Mouse (Mus musculus): ENCODE measurements around the gene C1s2. TPM values are rescaled to one million over a fixed set of nuclear protein-coding genes. Genes with fewer than 3 reads are reported as not detected.
A peak's percentile ranks its signal among the peaks of the same experiment; 100 is the strongest.

Gene C1s2
- total and polyA plus RNA-seq, 3 experiments = 0.08 to 0.19 (median 0.08) TPM

GRCm38 (mm10) chr6:124640997-124641396 is 5.1 kb upstream of the C1s2 start:
- no peaks in the 10 kb centered on the region for H3K79me2 ChIP-seq (replicated peaks; ENCODE audit: control insufficient read depth, extremely low read depth, insufficient read depth, poor library complexity, severe bottlenecking)
- in situ Hi-C loops (cut with MboI; ENCODE audit: low pct_ligation_motif_present, low pct_unique_long_range_greater_than_20kb, low sequenced_read_pairs) (no loop called here), dilution Hi-C loops (cut with MboI; ENCODE audit: extremely low pct_ligation_motif_present, extremely low pct_unique_long_range_greater_than_20kb, low sequenced_read_pairs) (no loop called here)
- H3K4me3 ChIP-seq (replicated peaks in 1 of 3; ENCODE audit: low read depth in 2 of 3, low read length in 2 of 3, poor library complexity in 1 of 3) = no peak overlapping the region
- peaks cover 0 to 12% of the 10 kb centered on the region in 2 experiments; a peak in 2 of 4 replicates for H3K4me1 ChIP-seq (ENCODE audit: control insufficient read depth in 1 of 2, insufficient read depth in 2 of 2)
- no peak overlapping the region for H3K27ac ChIP-seq (ENCODE audit: insufficient read depth, low read depth)
- no peaks in the 10 kb centered on the region for H3K9me3 ChIP-seq (replicated peaks; ENCODE audit: low read length)
- H3K36me3 ChIP-seq (replicated peaks in 1 of 2; ENCODE audit: control insufficient read depth in 1 of 2, insufficient read depth in 1 of 2, low read length in 1 of 2) = no peaks in the 10 kb centered on the region
- H3K4me2 ChIP-seq (ENCODE audit: insufficient read depth, low read depth, poor library complexity, severe bottlenecking) = peak overlapping the region; percentile 21; the same call in 1 of the 2 replicates
- no peaks in the 10 kb centered on the region for H3K27me3 ChIP-seq (replicated peaks)
- TF ChIP-seq NRF1 (IDR thresholded peaks at IDR 0.05; ENCODE audit: low read depth, low read length) (0 out of 2 replicates have a peak, but pooled peaks have one; percentile 14), MAFK (IDR thresholded peaks at IDR 0.05; ENCODE audit: insufficient replicate concordance, low read length) (no peak), JUN (IDR thresholded peaks at IDR 0.05; ENCODE audit: insufficient read depth, low read depth, low read length) (no peak), UBTF (IDR thresholded peaks at IDR 0.05; ENCODE audit: low read depth, low read length) (no peak), POLR2A (IDR thresholded peaks at IDR 0.05; ENCODE audit: low read depth, low read length) (no peak), MAZ (IDR thresholded peaks at IDR 0.05; ENCODE audit: low read depth, low read length) (peak; percentile 59; the same call in 1 of the 2 replicates), SIN3A (IDR thresholded peaks at IDR 0.05; ENCODE audit: low read length) (no peak), JUND (conservative IDR thresholded peaks at IDR 0.05; ENCODE audit: low read depth, low read length) (no peak), GABPA (IDR thresholded peaks at IDR 0.05; ENCODE audit: insufficient replicate concordance, low read depth, low read length) (no peak), MYC (IDR thresholded peaks at IDR 0.05; ENCODE audit: low read depth, low read length) (peak; percentile 59; the same call in 1 of the 2 replicates), TCF12 (IDR thresholded peaks at IDR 0.05; ENCODE audit: low read depth, low read length) (no peak), IRF4 (IDR thresholded peaks at IDR 0.05; ENCODE audit: low read depth, low read length) (0 out of 2 replicates have a peak, but pooled peaks have one; percentile 25), CTCF (conservative IDR thresholded peaks at IDR 0.05 in 1 of 2, IDR thresholded peaks at IDR 0.05 in 1 of 2; ENCODE audit: low read depth in 2 of 2, low read length in 2 of 2) (peak; percentile 79 to 95), MEF2A (IDR thresholded peaks at IDR 0.05; ENCODE audit: borderline replicate concordance, low read depth, low read length) (peak; percentile 44; the same call in 1 of the 2 replicates), RCOR1 (conservative IDR thresholded peaks at IDR 0.05; ENCODE audit: low read depth, low read length) (no peak), BHLHE40 (IDR thresholded peaks at IDR 0.05; ENCODE audit: low read depth, low read length) (no peak), PAX5 (IDR thresholded peaks at IDR 0.05; ENCODE audit: low read length) (no peak), ZNF384 (IDR thresholded peaks at IDR 0.05; ENCODE audit: low read depth, low read length) (peak; percentile 18; the same call in 1 of the 2 replicates), ZMIZ1 (IDR thresholded peaks at IDR 0.05; ENCODE audit: low read depth, low read length) (no peak), KAT2A (IDR thresholded peaks at IDR 0.05; ENCODE audit: insufficient replicate concordance, low read length) (no peak), EP300 (IDR thresholded peaks at IDR 0.05; ENCODE audit: low read length) (no peak), SMC3 (IDR thresholded peaks at IDR 0.05; ENCODE audit: low read depth, low read length) (peak; percentile 92), ZC3H11A (IDR thresholded peaks at IDR 0.05; ENCODE audit: low read depth, low read length) (peak; percentile 56), ZKSCAN1 (IDR thresholded peaks at IDR 0.05; ENCODE audit: borderline replicate concordance, low read depth, low read length) (no peak), RAD21 (IDR thresholded peaks at IDR 0.05; ENCODE audit: low read depth, low read length) (peak; percentile 86), NELFE (IDR thresholded peaks at IDR 0.05; ENCODE audit: low read depth, low read length) (no peak; the same call in 1 of the 2 replicates), E2F4 (IDR thresholded peaks at IDR 0.05; ENCODE audit: insufficient replicate concordance, low read depth, low read length) (no peak), USF2 (conservative IDR thresholded peaks at IDR 0.05; ENCODE audit: low read depth, low read length) (no peak), MXI1 (IDR thresholded peaks at IDR 0.05; ENCODE audit: low read depth, low read length) (peak; percentile 43; the same call in 1 of the 2 replicates), MAX (IDR thresholded peaks at IDR 0.05; ENCODE audit: low read length) (0 out of 2 replicates have a peak, but pooled peaks have one; percentile 21), CHD1 (IDR thresholded peaks at IDR 0.05; ENCODE audit: low read depth, low read length) (no peak)
- DNase-seq (ENCODE audit: extremely low read depth) = peak; percentile 77
- no peak overlapping the region for H3K9ac ChIP-seq (ENCODE audit: insufficient read depth, low read depth)
